Mouse (Mus musculus) lung, adult 2 months (tissue): ENCODE measurements around the gene Glis2.

ENCODE experiments used
- CTCF ChIP-seq: fragments of 200-500 bp; IDR thresholded peaks from 2 replicates; pipeline ENCODE4 v1.5.1; 2011; ENCODE audit warnings: mild to moderate bottlenecking, low read length, control low read depth; ENCODE audit not compliant: insufficient read depth
- POLR2A ChIP-seq: fragments of 200-500 bp; IDR thresholded peaks from 2 replicates; pipeline ENCODE4 v1.6.1; 2011; ENCODE audit warnings: low read depth, mild to moderate bottlenecking, control low read depth, low read length, borderline replicate concordance; ENCODE audit errors: extremely low read depth

GRCm38 (mm10) chr16:4639831-4640237, 45.3 kb downstream of the Glis2 start, which contains the start of the genes Vasn and Dnaja3:
- TF ChIP-seq CTCF: no peak
- TF ChIP-seq POLR2A: peak; percentile 91; the same call in 1 of the 2 replicates
